Mouse (Mus musculus): ENCODE results near the gene Mrpl20. TPM values are rescaled to one million over a fixed set of nuclear protein-coding genes. Genes with fewer than 3 reads are reported as not detected.

Gene Mrpl20
- polyA plus RNA-seq, 1 experiment from 2014 or later = 285 TPM

Small RNA genes lying within 50 kb of the gene (microRNA-seq; reads per million reads assigned to microRNA genes)
- gene Gm27743 = not detected

Other genes starting within 250 kb of the Mrpl20 start
- gene Nadk, start 240.5 kb upstream of the Mrpl20 start, polyA plus RNA-seq (2015; fragmentation: Nextera tagmentation; extraction: Ambion mirVana) = 75.0 and 81.5 TPM in 2 replicates
- 14.1 and 14.4 TPM in 2 replicates for gene Slc35e2, start 201.5 kb upstream of the Mrpl20 start, polyA plus RNA-seq (2015; fragmentation: Nextera tagmentation; extraction: Ambion mirVana)
- gene Cdk11b, start 178.0 kb upstream of the Mrpl20 start, polyA plus RNA-seq (2015; fragmentation: Nextera tagmentation; extraction: Ambion mirVana) = 52.7 and 53.4 TPM in 2 replicates
- gene Gm10563, start 157.5 kb upstream of the Mrpl20 start, polyA plus RNA-seq (2015; fragmentation: Nextera tagmentation; extraction: Ambion mirVana) = not detected in 2 replicates
- gene Mmp23, start 149.5 kb upstream of the Mrpl20 start, polyA plus RNA-seq (2015; fragmentation: Nextera tagmentation; extraction: Ambion mirVana) = 6.5 and 10.5 TPM in 2 replicates
- 48.6 and 54.7 TPM in 2 replicates for gene Mib2, start 133.7 kb upstream of the Mrpl20 start, polyA plus RNA-seq (2015; fragmentation: Nextera tagmentation; extraction: Ambion mirVana)
- gene Fndc10, start 108.5 kb upstream of the Mrpl20 start, polyA plus RNA-seq (2015; fragmentation: Nextera tagmentation; extraction: Ambion mirVana) = 18.9 and 25.0 TPM in 2 replicates
- 165 and 171 TPM in 2 replicates for gene Ssu72, start 98.1 kb upstream of the Mrpl20 start, polyA plus RNA-seq (2015; fragmentation: Nextera tagmentation; extraction: Ambion mirVana)
- 23.7 and 28.3 TPM in 2 replicates for gene Tmem240, start 68.1 kb upstream of the Mrpl20 start, polyA plus RNA-seq (2015; fragmentation: Nextera tagmentation; extraction: Ambion mirVana)
- 90.0 and 96.6 TPM in 2 replicates for gene Atad3a, start 41.8 kb upstream of the Mrpl20 start, polyA plus RNA-seq (2015; fragmentation: Nextera tagmentation; extraction: Ambion mirVana)
- gene Vwa1, start 28.2 kb upstream of the Mrpl20 start, polyA plus RNA-seq (2015; fragmentation: Nextera tagmentation; extraction: Ambion mirVana) = 30.0 and 31.9 TPM in 2 replicates
- 0.78 and 1.2 TPM in 2 replicates for gene Tmem88b, start 17.0 kb upstream of the Mrpl20 start, polyA plus RNA-seq (2015; fragmentation: Nextera tagmentation; extraction: Ambion mirVana)
- gene Ankrd65, start 12.4 kb upstream of the Mrpl20 start, polyA plus RNA-seq (2015; fragmentation: Nextera tagmentation; extraction: Ambion mirVana) = 0.27 TPM in 1 of 2 replicates, not detected in the other
- 137 and 139 TPM in 2 replicates for gene Ccnl2, start 9.6 kb downstream of the Mrpl20 start, polyA plus RNA-seq (2015; fragmentation: Nextera tagmentation; extraction: Ambion mirVana)
- 147 and 152 TPM in 2 replicates for gene Aurkaip1, start 28.4 kb downstream of the Mrpl20 start, polyA plus RNA-seq (2015; fragmentation: Nextera tagmentation; extraction: Ambion mirVana)
- gene Mxra8, start 36.8 kb downstream of the Mrpl20 start, polyA plus RNA-seq (2015; fragmentation: Nextera tagmentation; extraction: Ambion mirVana) = 28.3 and 35.4 TPM in 2 replicates
- gene Dvl1, start 44.5 kb downstream of the Mrpl20 start, polyA plus RNA-seq (2015; fragmentation: Nextera tagmentation; extraction: Ambion mirVana) = 11.5 and 28.6 TPM in 2 replicates
- gene Tas1r3, start 60.5 kb downstream of the Mrpl20 start, polyA plus RNA-seq (2015; fragmentation: Nextera tagmentation; extraction: Ambion mirVana) = 0.36 and 0.46 TPM in 2 replicates
- gene Cptp, start 66.6 kb downstream of the Mrpl20 start, polyA plus RNA-seq (2015; fragmentation: Nextera tagmentation; extraction: Ambion mirVana) = 28.0 and 29.0 TPM in 2 replicates
- 66.9 and 73.4 TPM in 2 replicates for gene Ints11, start 66.7 kb downstream of the Mrpl20 start, polyA plus RNA-seq (2015; fragmentation: Nextera tagmentation; extraction: Ambion mirVana)
- 58.5 and 62.7 TPM in 2 replicates for gene Pusl1, start 88.9 kb downstream of the Mrpl20 start, polyA plus RNA-seq (2015; fragmentation: Nextera tagmentation; extraction: Ambion mirVana)
- 57.7 and 70.3 TPM in 2 replicates for gene Acap3, start 88.9 kb downstream of the Mrpl20 start, polyA plus RNA-seq (2015; fragmentation: Nextera tagmentation; extraction: Ambion mirVana)
- 100 and 104 TPM in 2 replicates for gene Ube2j2, start 141.0 kb downstream of the Mrpl20 start, polyA plus RNA-seq (2015; fragmentation: Nextera tagmentation; extraction: Ambion mirVana)
- 15.3 and 17.2 TPM in 2 replicates for gene C1qtnf12, start 159.4 kb downstream of the Mrpl20 start, polyA plus RNA-seq (2015; fragmentation: Nextera tagmentation; extraction: Ambion mirVana)
- 31.9 and 35.6 TPM in 2 replicates for gene B3galt6, start 189.8 kb downstream of the Mrpl20 start, polyA plus RNA-seq (2015; fragmentation: Nextera tagmentation; extraction: Ambion mirVana)
- gene Sdf4, start 190.0 kb downstream of the Mrpl20 start, polyA plus RNA-seq (2015; fragmentation: Nextera tagmentation; extraction: Ambion mirVana) = 118 and 137 TPM in 2 replicates
- gene Tnfrsf4, start 211.0 kb downstream of the Mrpl20 start, polyA plus RNA-seq (2015; fragmentation: Nextera tagmentation; extraction: Ambion mirVana) = 0.19 and 0.89 TPM in 2 replicates
- 1.8 and 3.3 TPM in 2 replicates for gene Tnfrsf18, start 223.3 kb downstream of the Mrpl20 start, polyA plus RNA-seq (2015; fragmentation: Nextera tagmentation; extraction: Ambion mirVana)